Mouse (Mus musculus) intestine, postnatal 0 days (tissue): ENCODE data around the gene Scamp1. TPM values are rescaled to one million over a fixed set of nuclear protein-coding genes. Genes with fewer than 3 reads are reported as not detected.
A peak's percentile ranks its signal among the peaks of the same experiment; 100 is the strongest.

ENCODE experiments used
- ATAC-seq: fragments of 200-750 bp; cut with Nextera tagmentation; 2 replicates; pipeline ENCODE4 v1.8.0; 2017; ENCODE audit warnings: mild to moderate bottlenecking, moderate TSS enrichment, moderate library complexity
- H3K27ac ChIP-seq: fragments of 300-500 bp; sonication (generic); 2 replicates; pipeline ENCODE4 v1.5.1; 2014; ENCODE audit warnings: mild to moderate bottlenecking, low read depth, low read length, moderate library complexity
- H3K27me3 ChIP-seq: fragments of 300-500 bp; sonication (generic); replicated peaks from 2 replicates; pipeline ENCODE4 v1.6.1; 2014; ENCODE audit warnings: low read length, mixed read lengths; ENCODE audit not compliant: control insufficient read depth, insufficient read depth
- H3K36me3 ChIP-seq: fragments of 300-500 bp; sonication (generic); 2 replicates; pipeline ENCODE4 v1.6.1; 2014; ENCODE audit warnings: mild to moderate bottlenecking, moderate library complexity; ENCODE audit not compliant: control insufficient read depth, insufficient read depth
- H3K4me1 ChIP-seq: fragments of 300-500 bp; sonication (generic); replicated peaks from 2 replicates; pipeline ENCODE4 v1.6.1; 2014; ENCODE audit warnings: antibody characterized with exemption, low read length, mixed read lengths; ENCODE audit not compliant: control insufficient read depth, insufficient read depth
- H3K4me2 ChIP-seq: fragments of 300-500 bp; sonication (generic); replicated peaks from 2 replicates; pipeline ENCODE4 v1.6.1; 2014; ENCODE audit warnings: low read depth, mild to moderate bottlenecking, moderate library complexity
- H3K4me3 ChIP-seq: fragments of 300-500 bp; sonication (generic); 2 replicates; pipeline ENCODE4 v1.5.1; 2014; ENCODE audit warnings: low read depth, low read length
- H3K9ac ChIP-seq: fragments of 300-500 bp; sonication (generic); 2 replicates; pipeline ENCODE4 v1.6.1; 2014; ENCODE audit warnings: mild to moderate bottlenecking, low read depth, low read length
- H3K9me3 ChIP-seq: fragments of 300-500 bp; sonication (generic); 2 replicates; pipeline ENCODE4 v1.6.1; 2016; ENCODE audit warnings: mixed run types; ENCODE audit not compliant: control insufficient read depth
- CTCF ChIP-seq: sonication (generic); IDR thresholded peaks from 2 replicates; pipeline ENCODE4 v1.5.1; 2016; ENCODE audit warnings: low read depth, mild to moderate bottlenecking, control low read depth, antibody characterized with exemption, moderate library complexity
- WGBS: fragments of 180-500 bp; shearing (Covaris S2); extraction: QIAGEN DNeasy Blood & Tissue Kit; methylation state at CpG from one replicate; pipeline ENCODE4 v1.1.7; 2014; 5-methylcytosine and 5-hydroxymethylcytosine counted together
- polyA plus RNA-seq: library from polyadenylated mRNA; unstranded; fragments of >200 nt; fragmentation: Nextera tagmentation; extraction: Ambion mirVana; gene quantifications from 2 replicates; pipeline ENCODE4 v1.2.1, GENCODE M21; 2015

The Scamp1 gene
- polyA plus RNA-seq, 1 experiment from 2014 or later, result 11.8 TPM

DNA sequence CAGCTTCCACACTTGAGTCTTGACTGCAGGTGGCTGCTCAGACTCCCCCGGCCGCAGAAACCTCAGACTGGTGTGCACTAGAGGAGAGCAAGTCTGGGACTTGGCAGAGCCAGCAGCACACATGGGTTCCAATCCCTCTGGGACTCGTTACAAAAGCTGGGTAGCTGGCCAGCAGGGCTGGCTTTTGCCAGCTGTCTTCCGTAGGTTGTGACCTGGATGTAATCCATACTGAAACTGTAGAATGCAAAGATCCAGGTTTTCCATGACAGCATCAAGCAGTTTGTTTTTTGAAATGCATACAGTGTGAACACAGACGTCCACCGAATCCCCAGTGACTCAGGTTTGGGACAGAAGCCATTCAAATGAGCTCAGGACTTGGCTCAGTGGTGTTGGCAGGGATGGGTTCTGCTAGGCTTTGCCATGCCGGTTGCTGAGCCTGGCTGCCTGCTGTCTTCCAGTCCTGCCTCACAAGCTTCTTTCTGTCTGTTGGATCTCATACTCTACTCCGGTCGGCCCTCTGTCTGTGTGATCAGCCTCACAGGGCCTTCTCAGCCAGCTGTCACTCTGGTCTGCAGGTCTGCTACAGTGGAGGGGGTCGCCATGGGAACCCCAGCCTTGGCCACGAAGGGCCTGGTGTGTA lies 107.1 kb downstream of the Scamp1 start:
- Histone ChIP-seq H3K27me3 (no peaks in the 10 kb centered on the region), H3K9ac (no peak overlapping the region), H3K4me1 (0 out of 2 replicates have a peak, but pooled peaks cover 3% of the 10 kb centered on the region), H3K27ac (no peak overlapping the region), H3K4me3 (no peak overlapping the region), H3K4me2 (no peak overlapping the region), H3K36me3 (no peaks in the 10 kb centered on the region), H3K9me3 (no peaks in the 10 kb centered on the region)
- no peak for ATAC-seq
- WGBS, result 70% methylated on average over 11 of the region's 11 CpGs
- TF ChIP-seq CTCF, result no peak

DNA sequence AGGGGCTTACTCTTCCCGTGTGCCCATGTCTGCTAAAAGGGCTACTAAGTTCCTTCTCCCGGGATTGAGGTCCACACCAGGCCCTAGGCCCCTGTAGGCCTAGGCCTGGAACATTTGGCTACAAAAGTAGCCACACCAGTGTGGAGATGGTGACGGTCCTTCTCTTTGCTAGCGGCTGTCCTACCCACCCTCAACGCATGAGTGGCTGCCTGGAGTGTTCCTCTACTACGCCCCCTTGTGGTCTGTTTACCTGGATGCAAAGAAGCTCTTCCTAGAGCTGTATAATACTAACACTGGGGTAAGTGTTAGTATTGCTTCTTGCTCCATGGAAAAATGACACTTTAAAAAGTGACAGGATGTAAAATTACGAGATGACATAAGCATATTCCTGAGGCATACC lies 108.5 kb downstream of the Scamp1 start:
- H3K4me1 ChIP-seq, result 0 out of 2 replicates have a peak, but pooled peaks cover 3% of the 10 kb centered on the region
- H3K36me3 ChIP-seq, result no peaks in the 10 kb centered on the region
- H3K27me3 ChIP-seq, result no peaks in the 10 kb centered on the region
- H3K9me3 ChIP-seq, result no peaks in the 10 kb centered on the region
- WGBS, result 65% methylated on average over 7 of the region's 7 CpGs
- H3K4me3 ChIP-seq, result no peak overlapping the region
- H3K27ac ChIP-seq, result no peak overlapping the region
- ATAC-seq, result no peak
- no peak overlapping the region for H3K4me2 ChIP-seq
- no peak overlapping the region for H3K9ac ChIP-seq
- peak; percentile 77 for TF ChIP-seq CTCF

DNA sequence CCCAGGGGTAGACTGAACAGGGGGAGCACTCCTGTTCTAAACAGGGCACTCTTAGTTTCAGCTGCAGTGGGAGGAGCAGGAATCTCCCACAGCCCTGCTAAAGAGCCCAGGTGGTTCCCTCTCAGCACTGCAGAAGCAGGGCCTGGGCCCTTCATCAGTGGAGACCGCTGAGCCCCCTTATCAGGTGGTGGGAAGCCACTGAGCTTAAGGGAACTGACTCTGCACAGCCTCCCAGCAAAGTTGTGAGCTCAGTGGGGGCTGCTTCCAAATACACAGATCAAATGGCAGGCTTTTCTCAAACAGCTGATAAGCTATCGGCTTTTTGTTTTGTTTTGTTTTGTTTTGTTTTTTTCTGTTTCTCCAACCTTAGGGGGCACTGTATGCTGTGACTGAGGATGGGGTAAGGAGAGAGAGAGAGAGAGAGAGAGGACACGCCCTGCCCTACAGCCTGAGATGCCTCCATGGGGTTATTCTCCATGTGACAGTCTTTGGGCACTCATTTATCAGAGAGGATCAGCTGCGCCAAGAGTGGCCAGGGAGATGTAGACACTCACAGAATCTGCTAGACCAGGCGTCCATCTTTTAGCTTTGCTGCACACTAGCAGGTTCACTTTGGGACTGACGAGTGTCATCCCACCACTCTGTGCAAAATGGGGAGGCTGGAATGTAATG lies 110.1 kb downstream of the Scamp1 start:
- no peaks in the 10 kb centered on the region for H3K36me3 ChIP-seq
- WGBS, result 83% methylated on average over 6 of the region's 6 CpGs
- peak overlapping the region; percentile 97 for H3K4me2 ChIP-seq
- ATAC-seq, result no peak
- H3K9ac ChIP-seq, result no peak overlapping the region
- no peak overlapping the region for H3K27ac ChIP-seq
- no peaks in the 10 kb centered on the region for H3K27me3 ChIP-seq
- no peaks in the 10 kb centered on the region for H3K9me3 ChIP-seq
- no peak for TF ChIP-seq CTCF
- 0 out of 2 replicates have a peak, but pooled peaks cover 12% of the 10 kb centered on the region for H3K4me1 ChIP-seq
- H3K4me3 ChIP-seq, result 0 out of 2 replicates have a peak overlapping the region, but pooled peaks have one; percentile 51

DNA sequence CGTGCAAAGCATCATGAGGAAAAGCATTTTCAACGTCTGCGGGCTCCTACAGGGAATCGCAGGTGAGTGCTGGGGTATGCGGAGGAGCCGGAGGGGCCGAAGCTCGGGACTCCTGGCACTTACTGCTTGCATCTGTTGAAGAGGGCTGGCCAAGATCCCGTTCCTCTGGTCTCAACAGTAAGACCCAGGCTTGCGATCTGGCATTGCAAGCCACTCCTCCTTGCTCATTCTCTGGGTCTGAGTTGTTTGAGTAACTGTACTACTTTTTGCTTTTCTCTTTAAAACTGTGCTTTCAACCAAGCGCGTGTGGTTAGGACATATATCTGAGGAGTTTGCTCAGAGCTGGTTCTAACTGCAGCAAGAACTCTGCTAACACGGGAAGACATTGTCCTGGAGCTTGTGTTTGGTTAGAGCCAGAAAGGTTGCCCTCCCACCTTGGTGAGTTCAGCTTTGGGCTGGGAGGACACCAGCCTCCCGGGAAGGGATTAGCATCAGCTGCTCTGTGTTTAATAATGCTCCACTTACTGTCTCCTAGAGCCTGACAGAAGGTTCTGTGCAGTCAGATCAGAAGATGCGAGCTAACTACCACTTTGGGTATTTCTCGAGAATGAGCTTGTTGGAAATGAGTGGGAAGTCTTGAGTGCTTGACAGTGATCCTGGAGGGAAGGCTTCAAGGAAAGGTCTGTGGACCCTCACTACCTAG lies 110.9 kb downstream of the Scamp1 start:
- TF ChIP-seq CTCF, result no peak
- 0 out of 2 replicates have a peak, but pooled peaks cover 12% of the 10 kb centered on the region for H3K4me1 ChIP-seq
- H3K36me3 ChIP-seq, result no peaks in the 10 kb centered on the region
- H3K27me3 ChIP-seq, result no peaks in the 10 kb centered on the region
- H3K9me3 ChIP-seq, result no peaks in the 10 kb centered on the region
- peak overlapping the region; percentile 51 for H3K9ac ChIP-seq
- H3K4me3 ChIP-seq, result peak overlapping the region; percentile 51
- H3K4me2 ChIP-seq, result peak overlapping the region; percentile 97
- WGBS, result 36% methylated on average over 16 of the region's 16 CpGs
- H3K27ac ChIP-seq, result no peak overlapping the region
- ATAC-seq, result no peak

DNA sequence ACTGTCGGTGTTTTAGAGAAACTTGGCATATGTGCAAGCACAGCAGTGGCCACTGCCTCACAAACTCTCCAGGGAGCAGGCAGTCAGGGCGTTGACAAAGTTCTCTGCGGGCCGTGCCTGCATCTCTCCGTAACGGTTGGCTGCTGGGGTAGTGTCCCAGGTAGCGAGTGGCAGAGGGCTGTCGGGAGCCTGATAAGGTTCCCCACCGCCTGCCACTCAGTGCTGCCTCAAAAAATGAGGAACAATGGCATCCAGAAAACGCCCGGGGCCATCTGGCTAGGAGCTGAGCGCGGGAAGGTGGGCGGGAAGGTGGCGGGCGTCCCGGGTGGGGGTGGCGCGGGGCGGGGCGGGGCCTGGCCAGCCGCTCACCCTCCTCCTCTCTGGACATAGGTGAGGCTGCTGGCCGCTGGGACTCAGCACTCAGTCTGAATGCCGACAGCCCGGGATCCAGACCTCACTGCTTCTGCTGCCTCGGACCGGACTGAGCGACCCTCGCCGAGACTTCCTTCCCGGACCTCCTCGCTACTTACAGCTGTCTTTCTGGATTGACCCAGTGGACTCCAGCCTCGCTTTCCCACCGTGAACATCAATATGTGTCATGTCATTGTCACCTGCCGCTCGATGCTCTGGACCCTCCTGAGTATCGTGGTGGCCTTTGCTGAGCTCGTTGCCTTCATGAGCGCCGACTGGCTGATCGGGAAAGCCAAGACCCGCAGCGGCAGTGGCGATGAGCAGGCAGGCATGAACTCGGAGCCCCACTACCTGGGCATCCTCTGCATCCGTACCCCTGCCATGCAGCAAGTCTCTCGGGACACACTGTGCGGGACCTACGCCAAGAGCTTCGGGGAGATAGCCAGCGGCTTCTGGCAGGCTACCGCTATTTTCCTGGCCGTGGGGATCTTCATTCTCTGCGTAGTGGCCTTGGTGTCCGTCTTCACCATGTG lies 111.8 kb downstream of the Scamp1 start:
- Histone ChIP-seq H3K27me3 (no peaks in the 10 kb centered on the region), H3K4me3 (peak overlapping the region; percentile 51), H3K36me3 (no peaks in the 10 kb centered on the region), H3K9me3 (no peaks in the 10 kb centered on the region), H3K27ac (peak overlapping the region; percentile 54; the same call in 1 of the 2 replicates), H3K4me1 (0 out of 2 replicates have a peak, but pooled peaks cover 12% of the 10 kb centered on the region), H3K4me2 (peak overlapping the region; percentile 97), H3K9ac (peak overlapping the region; percentile 51)
- 3% methylated on average over 54 of the region's 55 CpGs for WGBS
- TF ChIP-seq CTCF, result no peak
- ATAC-seq, result 0 out of 2 replicates have a peak, but pooled peaks have one; percentile 14
